Mouse (Mus musculus) liver, postnatal 0 days (tissue): Measurements from ENCODE around the gene Plgrkt. TPM values are rescaled to one million over a fixed set of nuclear protein-coding genes. Genes with fewer than 3 reads are reported as not detected.

Source experiments
- ATAC-seq: fragments of 200-750 bp; cut with Nextera tagmentation; 2 replicates; pipeline ENCODE4 v1.8.0; 2017; ENCODE audit warnings: mild to moderate bottlenecking, moderate library complexity
- DNase-seq: peaks from one replicate; pipeline ENCODE4 v3.0.0-alpha.2; 2016
- H3K27ac ChIP-seq: fragments of 300-500 bp; sonication (generic); 2 replicates; pipeline ENCODE4 v1.5.1; 2014; ENCODE audit warnings: antibody characterized with exemption, moderate library complexity, mild to moderate bottlenecking, low read depth
- H3K27me3 ChIP-seq: fragments of 300-500 bp; sonication (generic); 2 replicates; pipeline ENCODE4 v1.6.1; 2014; ENCODE audit warnings: low read length, control low read depth, mixed read lengths; ENCODE audit not compliant: insufficient read depth
- H3K36me3 ChIP-seq: fragments of 300-500 bp; sonication (generic); replicated peaks from 2 replicates; pipeline ENCODE4 v1.6.1; 2014; ENCODE audit warnings: mild to moderate bottlenecking, control low read depth, low read length, moderate library complexity, mixed read lengths; ENCODE audit not compliant: insufficient read depth
- H3K4me1 ChIP-seq: fragments of 300-500 bp; sonication (generic); 2 replicates; pipeline ENCODE4 v1.6.1; 2014; ENCODE audit warnings: antibody characterized with exemption, mild to moderate bottlenecking, control low read depth; ENCODE audit not compliant: insufficient read depth
- H3K4me2 ChIP-seq: fragments of 300-500 bp; sonication (generic); 2 replicates; pipeline ENCODE4 v1.6.1; 2014; ENCODE audit warnings: low read depth, mild to moderate bottlenecking, low read length, moderate library complexity, mixed read lengths
- H3K4me3 ChIP-seq: fragments of 300-500 bp; sonication (generic); 2 replicates; pipeline ENCODE4 v1.5.1; 2014; ENCODE audit warnings: low read depth, low read length
- H3K9ac ChIP-seq: fragments of 300-500 bp; sonication (generic); replicated peaks from 2 replicates; pipeline ENCODE4 v1.6.1; 2014; ENCODE audit warnings: mild to moderate bottlenecking, moderate library complexity
- H3K9me3 ChIP-seq: fragments of 300-500 bp; sonication (generic); 2 replicates; pipeline ENCODE4 v1.6.1; 2016; ENCODE audit warnings: mild to moderate bottlenecking, control low read depth, low read length, mixed read lengths
- CTCF ChIP-seq: sonication (generic); IDR thresholded peaks from 2 replicates; pipeline ENCODE4 v1.5.1; 2016; ENCODE audit warnings: antibody characterized with exemption, low read depth
- EP300 ChIP-seq: IDR thresholded peaks from 2 replicates; pipeline ENCODE4 v1.6.1; 2016; ENCODE audit warnings: antibody characterized with exemption, low read depth, mild to moderate bottlenecking
- WGBS: fragments of 180-500 bp; shearing (Covaris S2); extraction: QIAGEN DNeasy Blood & Tissue Kit; methylation state at CpG from one replicate; pipeline ENCODE4 v1.1.7; 2014; ENCODE audit not compliant: insufficient replicate concordance; 5-methylcytosine and 5-hydroxymethylcytosine counted together
- polyA plus RNA-seq: library from polyadenylated mRNA; unstranded; fragments of >200 nt; fragmentation: Nextera tagmentation; extraction: Ambion mirVana; gene quantifications from 2 replicates; pipeline ENCODE4 v1.2.1, GENCODE M21; 2015

The Plgrkt gene
- polyA plus RNA-seq, 1 experiment from 2014 or later, result 23.8 TPM

GRCm38 (mm10) chr19:29368671-29369309, 1.6 kb upstream of the Plgrkt start:
- TF ChIP-seq EP300, result no peak
- no peak for TF ChIP-seq CTCF

GRCm38 (mm10) chr19:29368041-29368440, 851 bp upstream of the Plgrkt start:
- Histone ChIP-seq H3K4me2 (peak overlapping the region; percentile 96), H3K9me3 (no peaks in the 10 kb centered on the region), H3K4me1 (peaks cover 30% of the 10 kb centered on the region), H3K9ac (no peak overlapping the region), H3K4me3 (no peak overlapping the region), H3K36me3 (no peaks in the 10 kb centered on the region), H3K27ac (no peak overlapping the region), H3K27me3 (no peaks in the 10 kb centered on the region)
- DNase-seq (no peak), ATAC-seq (no peak)
- no peak for TF ChIP-seq EP300
- no peak for TF ChIP-seq CTCF
- 81% methylated on average over 2 of the region's 2 CpGs for WGBS

More at GRCm38 (mm10) chr19:29368671-29369309, 1.6 kb upstream of the Plgrkt start:
- 58% methylated on average over 3 of the region's 3 CpGs for WGBS
- Histone ChIP-seq H3K4me1 (peaks cover 30% of the 10 kb centered on the region), H3K9ac (no peak overlapping the region), H3K36me3 (no peaks in the 10 kb centered on the region), H3K4me3 (no peak overlapping the region; the same call in 1 of the 2 replicates), H3K9me3 (no peaks in the 10 kb centered on the region), H3K27ac (0 out of 2 replicates have a peak overlapping the region, but pooled peaks have one; percentile 11), H3K27me3 (no peaks in the 10 kb centered on the region), H3K4me2 (peak overlapping the region; percentile 43)
- DNase-seq, result no peak
- no peak for ATAC-seq

- 18% methylated on average over 20 of the region's 20 CpGs for WGBS
- no peaks in the 10 kb centered on the region for H3K9me3 ChIP-seq
Observed at GRCm38 (mm10) chr19:29366226-29366968, 793 bp downstream of the Plgrkt start.

DNA sequence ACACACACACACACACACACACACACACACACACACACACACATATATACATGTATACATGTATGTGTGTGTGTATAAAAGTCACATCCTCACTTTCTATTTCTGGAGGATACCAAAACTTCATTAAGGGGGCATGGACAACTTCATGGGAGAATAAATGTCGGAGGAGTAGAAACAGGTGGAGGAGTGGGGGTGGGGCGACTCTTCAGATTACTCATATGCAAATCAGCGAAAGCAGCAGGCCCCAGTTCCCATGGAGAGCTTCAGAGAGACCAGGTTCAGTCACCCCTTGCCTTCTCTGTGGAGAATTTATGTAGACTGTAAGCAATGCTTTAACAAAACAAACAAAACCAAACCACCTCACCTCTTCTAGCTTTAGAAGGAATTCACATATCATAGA, 2.1 kb downstream of the Plgrkt start:
- peaks cover 39% of the 10 kb centered on the region for H3K4me1 ChIP-seq
- H3K36me3 ChIP-seq, result no peaks in the 10 kb centered on the region; the same call in 1 of the 2 replicates
- H3K4me2 ChIP-seq, result no peak overlapping the region
- H3K4me3 ChIP-seq, result no peak overlapping the region
- WGBS, result 59% methylated on average over 3 of the region's 3 CpGs
- TF ChIP-seq CTCF, result no peak
- H3K9ac ChIP-seq, result no peak overlapping the region
- DNase-seq (no peak), ATAC-seq (no peak)
- H3K9me3 ChIP-seq, result no peaks in the 10 kb centered on the region
- H3K27ac ChIP-seq, result no peak overlapping the region
- H3K27me3 ChIP-seq, result no peaks in the 10 kb centered on the region

More at GRCm38 (mm10) chr19:29366226-29366968, 793 bp downstream of the Plgrkt start:
- peak overlapping the region; percentile 85 for H3K4me3 ChIP-seq
- peak overlapping the region; percentile 76 for H3K9ac ChIP-seq
- peak overlapping the region; percentile 96 for H3K4me2 ChIP-seq
- H3K36me3 ChIP-seq, result no peaks in the 10 kb centered on the region
- H3K27me3 ChIP-seq, result no peaks in the 10 kb centered on the region
- DNase-seq (no peak), ATAC-seq (no peak)
- H3K27ac ChIP-seq, result peak overlapping the region; percentile 96
- TF ChIP-seq CTCF, result no peak
- no peak for TF ChIP-seq EP300
- peaks cover 33% of the 10 kb centered on the region for H3K4me1 ChIP-seq

- Histone ChIP-seq H3K27me3 (no peaks in the 10 kb centered on the region), H3K9ac (no peak overlapping the region), H3K4me3 (no peak overlapping the region), H3K4me2 (no peak overlapping the region), H3K9me3 (no peaks in the 10 kb centered on the region), H3K4me1 (peaks cover 36% of the 10 kb centered on the region), H3K27ac (no peak overlapping the region), H3K36me3 (peaks cover 1% of the 10 kb centered on the region)
- TF ChIP-seq CTCF (no peak), EP300 (no peak)
- DNase-seq (no peak), ATAC-seq (no peak)
- 71% methylated on average over 5 of the region's 5 CpGs for WGBS
Observed at GRCm38 (mm10) chr19:29364076-29364475, 3.1 kb downstream of the Plgrkt start.

- no peak overlapping the region for H3K27ac ChIP-seq
- H3K4me3 ChIP-seq, result no peak overlapping the region
- H3K36me3 ChIP-seq, result peaks cover 7% of the 10 kb centered on the region
- H3K9ac ChIP-seq, result no peak overlapping the region
- no peak overlapping the region for H3K4me2 ChIP-seq
- TF ChIP-seq CTCF (no peak), EP300 (no peak)
- peaks cover 33% of the 10 kb centered on the region for H3K4me1 ChIP-seq
- no peaks in the 10 kb centered on the region for H3K9me3 ChIP-seq
- H3K27me3 ChIP-seq, result no peaks in the 10 kb centered on the region
- DNase-seq, result no peak
- 92% methylated on average over 7 of the region's 7 CpGs for WGBS
- ATAC-seq, result no peak
Observed at GRCm38 (mm10) chr19:29363557-29363956, 3.6 kb downstream of the Plgrkt start.
